Mouse (Mus musculus) stomach, embryonic 14.5 days (tissue): ENCODE results near the gene Ttc21a. TPM values are rescaled to one million over a fixed set of nuclear protein-coding genes. Genes with fewer than 3 reads are reported as not detected.
A peak's percentile ranks its signal among the peaks of the same experiment; 100 is the strongest.

Experiments used
- ATAC-seq: fragments of 200-750 bp; cut with Nextera tagmentation; 2 replicates; pipeline ENCODE4 v1.8.0; 2017; ENCODE audit warnings: low read depth, moderate TSS enrichment; ENCODE audit not compliant: insufficient number of reproducible peaks, insufficient read depth, low FRiP score
- H3K27ac ChIP-seq: fragments of 300-500 bp; sonication (generic); 2 replicates; pipeline ENCODE4 v1.5.1; 2014; ENCODE audit warnings: mild to moderate bottlenecking, low read length, moderate library complexity, mixed read lengths
- H3K27me3 ChIP-seq: fragments of 300-500 bp; sonication (generic); 2 replicates; pipeline ENCODE4 v1.6.1; 2014; ENCODE audit warnings: low read length, control low read depth, mixed read lengths; ENCODE audit not compliant: control insufficient read depth, insufficient read depth
- H3K36me3 ChIP-seq: fragments of 300-500 bp; sonication (generic); 2 replicates; pipeline ENCODE4 v1.6.1; 2014; ENCODE audit warnings: mild to moderate bottlenecking, control low read depth, low read length, moderate library complexity, mixed read lengths; ENCODE audit not compliant: control insufficient read depth, insufficient read depth
- H3K4me1 ChIP-seq: fragments of 300-500 bp; sonication (generic); 2 replicates; pipeline ENCODE4 v1.6.1; 2014; ENCODE audit warnings: low read length, control low read depth, mixed read lengths; ENCODE audit not compliant: control insufficient read depth, insufficient read depth
- H3K4me2 ChIP-seq: fragments of 300-500 bp; sonication (generic); replicated peaks from 2 replicates; pipeline ENCODE4 v1.6.1; 2014; ENCODE audit warnings: low read depth, low read length, control low read depth
- H3K4me3 ChIP-seq: fragments of 300-500 bp; sonication (generic); 2 replicates; pipeline ENCODE4 v1.5.1; 2014; ENCODE audit warnings: low read depth, low read length, control low read depth
- H3K9ac ChIP-seq: fragments of 300-500 bp; sonication (generic); replicated peaks from 2 replicates; pipeline ENCODE4 v1.6.1; 2014; ENCODE audit warnings: low read depth, mild to moderate bottlenecking, control low read depth, low read length, moderate library complexity, mixed read lengths
- H3K9me3 ChIP-seq: fragments of 300-500 bp; sonication (generic); 2 replicates; pipeline ENCODE4 v1.6.1; 2016; ENCODE audit warnings: low read depth, low read length, control low read depth; ENCODE audit not compliant: control insufficient read depth
- WGBS: fragments of 180-500 bp; shearing (Covaris S2); extraction: QIAGEN DNeasy Blood & Tissue Kit; methylation state at CpG from one replicate; pipeline ENCODE4 v1.1.7; 2014; 5-methylcytosine and 5-hydroxymethylcytosine counted together
- polyA plus RNA-seq: library from polyadenylated mRNA; unstranded; fragments of >200 nt; fragmentation: Nextera tagmentation; extraction: Ambion mirVana; gene quantifications from 2 replicates; pipeline ENCODE4 v1.2.1, GENCODE M21; 2014

The Ttc21a gene
- polyA plus RNA-seq, 1 experiment from 2014 or later: 0.09 TPM

DNA sequence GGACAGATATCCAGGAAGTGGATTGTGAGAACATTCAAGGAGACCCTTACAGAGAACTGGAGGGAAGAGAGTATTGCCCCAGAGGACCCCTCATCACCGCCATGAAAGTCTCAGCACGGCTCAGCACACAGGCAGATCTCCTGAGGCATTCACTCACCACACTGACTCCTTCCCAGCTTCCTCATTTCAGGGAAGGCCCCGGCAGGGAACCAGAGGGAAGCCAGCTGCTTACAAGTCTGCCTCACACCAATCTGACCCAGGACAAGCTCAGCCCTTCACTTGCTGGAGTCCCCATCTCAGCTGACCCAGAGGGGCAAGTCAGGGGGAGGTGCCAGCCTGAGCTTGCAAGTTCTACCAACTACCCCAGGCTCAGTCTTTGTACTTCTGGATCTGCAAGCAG lies 11.4 kb downstream of the Ttc21a start:
- WGBS: 28% methylated on average over 3 of the region's 3 CpGs
- H3K9ac ChIP-seq: no peak overlapping the region
- no peaks in the 10 kb centered on the region for H3K27me3 ChIP-seq
- ATAC-seq: no peak
- no peaks in the 10 kb centered on the region for H3K36me3 ChIP-seq
- no peak overlapping the region for H3K27ac ChIP-seq
- H3K9me3 ChIP-seq: no peaks in the 10 kb centered on the region
- no peak overlapping the region for H3K4me3 ChIP-seq
- H3K4me1 ChIP-seq: peaks cover 7% of the 10 kb centered on the region
- no peak overlapping the region for H3K4me2 ChIP-seq

GRCm38 (mm10) chr9:119950434-119950833 lies 13.0 kb downstream of the Ttc21a start:
- Histone ChIP-seq H3K4me1 (peaks cover 7% of the 10 kb centered on the region), H3K27ac (no peak overlapping the region)
- peak; percentile 63; the same call in 1 of the 2 replicates for ATAC-seq

DNA sequence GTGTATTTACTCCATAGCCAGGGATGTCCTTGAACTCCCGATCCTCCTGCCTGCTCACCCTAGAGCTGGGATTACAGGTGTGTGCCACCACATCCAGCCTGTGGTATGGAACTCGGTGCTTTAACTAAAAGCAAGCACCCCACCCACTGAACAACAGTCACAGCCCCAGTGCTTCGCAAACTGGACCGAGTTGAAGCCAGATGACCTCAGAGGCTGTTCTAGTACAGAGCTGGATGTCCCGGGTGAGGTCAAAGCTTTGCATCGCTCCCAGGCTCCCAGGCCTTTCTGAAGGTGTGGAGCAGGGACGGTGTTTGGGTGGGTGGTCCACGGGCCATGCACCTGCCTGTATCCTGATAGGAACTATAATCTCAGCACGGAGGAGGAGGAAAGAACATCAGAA lies 14.0 kb downstream of the Ttc21a start:
- Histone ChIP-seq H3K4me2 (no peak overlapping the region), H3K9ac (no peak overlapping the region), H3K9me3 (no peaks in the 10 kb centered on the region), H3K36me3 (no peaks in the 10 kb centered on the region), H3K4me1 (peaks cover 7% of the 10 kb centered on the region), H3K27me3 (no peaks in the 10 kb centered on the region), H3K27ac (no peak overlapping the region), H3K4me3 (no peak overlapping the region)
- WGBS: 84% methylated on average over 9 of the region's 9 CpGs
- ATAC-seq: no peak

More at GRCm38 (mm10) chr9:119950434-119950833, 13.0 kb downstream of the Ttc21a start:
- no peak overlapping the region for H3K9ac ChIP-seq
- no peak overlapping the region for H3K4me2 ChIP-seq
- H3K27me3 ChIP-seq: no peaks in the 10 kb centered on the region
- no peak overlapping the region for H3K4me3 ChIP-seq
- no peaks in the 10 kb centered on the region for H3K9me3 ChIP-seq
- H3K36me3 ChIP-seq: no peaks in the 10 kb centered on the region
- WGBS: 28% methylated on average over 6 of the region's 6 CpGs

- no peak for ATAC-seq
- H3K4me3 ChIP-seq: no peak overlapping the region
- WGBS: 76% methylated on average over 9 of the region's 9 CpGs
- no peaks in the 10 kb centered on the region for H3K36me3 ChIP-seq
- no peak overlapping the region for H3K4me2 ChIP-seq
- H3K4me1 ChIP-seq: 0 out of 2 replicates have a peak, but pooled peaks cover 6% of the 10 kb centered on the region
- no peak overlapping the region for H3K27ac ChIP-seq
- no peaks in the 10 kb centered on the region for H3K27me3 ChIP-seq
- no peaks in the 10 kb centered on the region for H3K9me3 ChIP-seq
- H3K9ac ChIP-seq: no peak overlapping the region
Observed at GRCm38 (mm10) chr9:119958835-119959234, 21.4 kb downstream of the Ttc21a start.

DNA sequence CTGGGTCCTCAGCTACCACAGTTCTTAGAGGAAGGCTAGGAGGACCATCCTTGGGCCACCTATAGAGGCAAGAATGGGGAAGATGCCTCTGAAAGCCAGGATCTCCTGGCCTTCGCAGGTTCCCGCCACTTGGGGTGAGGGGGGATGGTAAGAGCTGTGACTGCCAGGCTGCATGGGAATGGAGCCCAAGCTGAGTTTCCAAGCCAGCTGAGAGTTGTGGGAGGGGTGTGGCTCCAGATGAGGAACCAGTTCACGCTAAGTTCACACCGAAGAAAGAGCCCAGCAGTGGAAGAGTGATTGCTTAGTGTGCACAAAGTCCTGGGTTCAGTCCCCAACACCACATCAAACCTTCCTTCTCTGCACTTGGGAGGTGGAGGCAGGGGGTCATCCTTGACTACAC lies 24.8 kb downstream of the Ttc21a start:
- no peak overlapping the region for H3K27ac ChIP-seq
- H3K9me3 ChIP-seq: no peaks in the 10 kb centered on the region
- H3K4me3 ChIP-seq: no peak overlapping the region
- H3K27me3 ChIP-seq: no peaks in the 10 kb centered on the region
- 64% methylated on average over 4 of the region's 4 CpGs for WGBS
- H3K36me3 ChIP-seq: no peaks in the 10 kb centered on the region
- 0 out of 2 replicates have a peak, but pooled peaks cover 6% of the 10 kb centered on the region for H3K4me1 ChIP-seq
- H3K4me2 ChIP-seq: no peak overlapping the region
- no peak for ATAC-seq
- H3K9ac ChIP-seq: no peak overlapping the region

- 0 out of 2 replicates have a peak, but pooled peaks cover 6% of the 10 kb centered on the region for H3K4me1 ChIP-seq
- H3K27me3 ChIP-seq: no peaks in the 10 kb centered on the region
- no peak overlapping the region for H3K4me3 ChIP-seq
- H3K9ac ChIP-seq: no peak overlapping the region
- no peaks in the 10 kb centered on the region for H3K36me3 ChIP-seq
- ATAC-seq: peak; percentile 60; the same call in 1 of the 2 replicates
- no peak overlapping the region; the same call in 1 of the 2 replicates for H3K4me2 ChIP-seq
- WGBS: 17% methylated on average over 21 of the region's 21 CpGs
- no peak overlapping the region for H3K27ac ChIP-seq
- no peaks in the 10 kb centered on the region for H3K9me3 ChIP-seq
Observed at GRCm38 (mm10) chr9:119962987-119963667, 25.7 kb downstream of the Ttc21a start.

GRCm38 (mm10) chr9:119964206-119964605 lies 26.8 kb downstream of the Ttc21a start:
- Histone ChIP-seq H3K4me3 (no peak overlapping the region), H3K4me1 (0 out of 2 replicates have a peak, but pooled peaks cover 6% of the 10 kb centered on the region), H3K9me3 (no peaks in the 10 kb centered on the region), H3K36me3 (no peaks in the 10 kb centered on the region), H3K27ac (no peak overlapping the region), H3K9ac (no peak overlapping the region), H3K4me2 (no peak overlapping the region), H3K27me3 (no peaks in the 10 kb centered on the region)
- no peak for ATAC-seq
- WGBS: 66% methylated on average over 3 of the region's 3 CpGs

DNA sequence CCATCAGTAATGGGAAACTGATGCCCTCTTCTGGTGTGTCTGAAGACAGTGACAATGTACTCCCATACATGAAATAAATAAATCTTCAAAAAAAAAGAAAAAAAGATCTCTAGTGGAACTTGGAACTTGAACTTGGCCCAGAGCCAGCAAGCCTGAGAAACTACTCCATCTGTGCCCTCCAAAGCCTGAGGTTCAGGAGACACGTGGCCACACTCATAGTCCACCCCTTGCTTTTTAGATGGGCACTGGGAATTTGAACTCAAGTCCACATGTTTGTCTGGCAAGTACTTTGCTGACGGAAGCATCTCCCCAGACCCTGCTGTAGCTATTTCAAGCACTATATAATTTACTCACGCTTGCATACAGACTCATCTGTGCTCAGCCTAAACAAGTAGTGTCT lies 27.8 kb downstream of the Ttc21a start:
- Histone ChIP-seq H3K27me3 (no peaks in the 10 kb centered on the region), H3K9ac (no peak overlapping the region), H3K9me3 (no peaks in the 10 kb centered on the region), H3K4me2 (no peak overlapping the region), H3K4me1 (0 out of 2 replicates have a peak, but pooled peaks cover 6% of the 10 kb centered on the region), H3K36me3 (no peaks in the 10 kb centered on the region), H3K4me3 (no peak overlapping the region), H3K27ac (no peak overlapping the region)
- ATAC-seq: no peak
- WGBS: 71% methylated on average over 3 of the region's 3 CpGs
